Mouse (Mus musculus): ENCODE data around the gene Igfbp7.

- TF ChIP-seq CTCF (IDR thresholded peaks at IDR 0.05; ENCODE audit: low read depth, low read length): no peak
- no peak for TF ChIP-seq GATA1 (IDR thresholded peaks at IDR 0.05; ENCODE audit: borderline replicate concordance, low read length)
- TF ChIP-seq POLR2AphosphoS5 (IDR thresholded peaks at IDR 0.05; ENCODE audit: insufficient replicate concordance, low read depth, low read length): no peak
Observed at GRCm38 (mm10) chr5:77372778-77373177, 35.1 kb downstream of the Igfbp7 start.
